Mouse (Mus musculus) embryonic facial prominence, embryonic 14.5 days (tissue): ENCODE data around the gene Tmem267. TPM values are rescaled to one million over a fixed set of nuclear protein-coding genes. Genes with fewer than 3 reads are reported as not detected.

Experiments used
- ATAC-seq: fragments of 200-750 bp; cut with Nextera tagmentation; 2 replicates; pipeline ENCODE4 v1.8.0; 2017; ENCODE audit warnings: low read depth, moderate number of reproducible peaks, moderate TSS enrichment
- DNase-seq: peaks from one replicate; pipeline ENCODE4 v3.0.0-alpha.2; 2015; ENCODE audit warnings: low spot score
- H3K27ac ChIP-seq: fragments of 300-500 bp; sonication (generic); replicated peaks from 2 replicates; pipeline ENCODE4 v1.5.1; 2014; ENCODE audit warnings: low read depth, mild to moderate bottlenecking, low read length, moderate library complexity
- H3K27me3 ChIP-seq: fragments of 300-500 bp; sonication (generic); replicated peaks from 2 replicates; pipeline ENCODE4 v1.6.1; 2014; ENCODE audit warnings: low read length; ENCODE audit not compliant: control insufficient read depth, insufficient read depth
- H3K36me3 ChIP-seq: fragments of 300-500 bp; sonication (generic); 2 replicates; pipeline ENCODE4 v1.6.1; 2014; ENCODE audit warnings: low read length, mixed read lengths; ENCODE audit not compliant: control insufficient read depth, insufficient read depth
- H3K4me1 ChIP-seq: fragments of 300-500 bp; sonication (generic); 2 replicates; pipeline ENCODE4 v1.6.1; 2014; ENCODE audit warnings: antibody characterized with exemption, low read length; ENCODE audit not compliant: control insufficient read depth, insufficient read depth
- H3K4me2 ChIP-seq: fragments of 300-500 bp; sonication (generic); 2 replicates; pipeline ENCODE4 v1.6.1; 2014; ENCODE audit warnings: low read depth, mild to moderate bottlenecking, low read length, moderate library complexity, mixed read lengths
- H3K4me3 ChIP-seq: fragments of 300-500 bp; sonication (generic); 2 replicates; pipeline ENCODE4 v1.5.1; 2014; ENCODE audit warnings: low read depth, mild to moderate bottlenecking, low read length
- H3K9ac ChIP-seq: fragments of 300-500 bp; sonication (generic); 2 replicates; pipeline ENCODE4 v1.6.1; 2014; ENCODE audit warnings: low read depth, mild to moderate bottlenecking, low read length, moderate library complexity, mixed read lengths
- H3K9me3 ChIP-seq: fragments of 300-500 bp; sonication (generic); 2 replicates; pipeline ENCODE4 v1.6.1; 2016; ENCODE audit warnings: low read length; ENCODE audit not compliant: control insufficient read depth
- WGBS: fragments of 180-500 bp; shearing (Covaris S2); extraction: QIAGEN DNeasy Blood & Tissue Kit; methylation state at CpG from one replicate; pipeline ENCODE4 v1.1.7; 2014; 5-methylcytosine and 5-hydroxymethylcytosine counted together
- polyA plus RNA-seq: library from polyadenylated mRNA; unstranded; fragments of >200 nt; fragmentation: Nextera tagmentation; extraction: Ambion mirVana; gene quantifications from 2 replicates; pipeline ENCODE4 v1.2.1, GENCODE M21; 2014

Tmem267 gene
- polyA plus RNA-seq, 1 experiment from 2014 or later = 1.5 TPM

GRCm38 (mm10) chr13:119635496-119635895, 147.7 kb downstream of the Tmem267 start:
- Histone ChIP-seq H3K9me3 (no peaks in the 10 kb centered on the region), H3K4me1 (no peaks in the 10 kb centered on the region), H3K36me3 (no peaks in the 10 kb centered on the region), H3K9ac (no peak overlapping the region), H3K4me2 (no peak overlapping the region), H3K27ac (no peak overlapping the region), H3K4me3 (no peak overlapping the region), H3K27me3 (no peaks in the 10 kb centered on the region)
- DNase-seq (no peak), ATAC-seq (no peak)
- 36% methylated on average over 2 of the region's 2 CpGs for WGBS

DNA sequence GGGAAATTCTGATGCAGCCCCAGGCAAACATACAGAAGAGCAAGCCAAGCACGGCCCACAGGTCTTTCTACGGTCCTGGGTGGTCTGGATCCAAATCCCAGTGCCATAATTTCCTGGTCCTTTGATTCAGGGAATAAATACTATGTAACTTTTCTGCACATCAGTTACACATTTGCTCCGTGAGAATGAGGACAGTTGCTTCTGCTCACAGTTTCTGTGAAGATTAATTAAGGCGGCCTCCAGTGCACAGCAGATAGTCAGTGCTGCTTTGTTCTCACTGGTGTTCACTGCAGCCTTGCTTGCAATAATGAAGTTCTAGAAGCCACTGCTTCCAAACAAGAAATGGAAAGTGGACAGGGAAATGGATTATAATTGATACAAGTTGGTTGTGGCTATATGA, 150.0 kb downstream of the Tmem267 start:
- Histone ChIP-seq H3K36me3 (no peaks in the 10 kb centered on the region), H3K4me2 (no peak overlapping the region), H3K27me3 (no peaks in the 10 kb centered on the region), H3K4me1 (no peaks in the 10 kb centered on the region), H3K9ac (no peak overlapping the region), H3K4me3 (no peak overlapping the region), H3K9me3 (no peaks in the 10 kb centered on the region), H3K27ac (no peak overlapping the region)
- DNase-seq = no peak
- 78% methylated on average over 4 of the region's 4 CpGs for WGBS
- no peak for ATAC-seq

- DNase-seq (no peak), ATAC-seq (no peak)
- Histone ChIP-seq H3K27ac (no peak overlapping the region), H3K27me3 (no peaks in the 10 kb centered on the region), H3K4me2 (no peak overlapping the region), H3K9me3 (no peaks in the 10 kb centered on the region), H3K4me3 (no peak overlapping the region), H3K36me3 (no peaks in the 10 kb centered on the region), H3K4me1 (no peaks in the 10 kb centered on the region), H3K9ac (no peak overlapping the region)
- WGBS = 82% methylated on average over 5 of the region's 5 CpGs
Measured at GRCm38 (mm10) chr13:119638449-119638848, 150.6 kb downstream of the Tmem267 start.

- no peak overlapping the region for H3K4me3 ChIP-seq
- no peaks in the 10 kb centered on the region for H3K36me3 ChIP-seq
- H3K4me1 ChIP-seq = no peaks in the 10 kb centered on the region
- no peaks in the 10 kb centered on the region for H3K27me3 ChIP-seq
- ATAC-seq = no peak
- 85% methylated on average over 5 of the region's 5 CpGs for WGBS
- no peak for DNase-seq
- H3K4me2 ChIP-seq = no peak overlapping the region
- no peaks in the 10 kb centered on the region for H3K9me3 ChIP-seq
- no peak overlapping the region for H3K9ac ChIP-seq
- no peak overlapping the region for H3K27ac ChIP-seq
Measured at GRCm38 (mm10) chr13:119639302-119639701, 151.5 kb downstream of the Tmem267 start.

DNA sequence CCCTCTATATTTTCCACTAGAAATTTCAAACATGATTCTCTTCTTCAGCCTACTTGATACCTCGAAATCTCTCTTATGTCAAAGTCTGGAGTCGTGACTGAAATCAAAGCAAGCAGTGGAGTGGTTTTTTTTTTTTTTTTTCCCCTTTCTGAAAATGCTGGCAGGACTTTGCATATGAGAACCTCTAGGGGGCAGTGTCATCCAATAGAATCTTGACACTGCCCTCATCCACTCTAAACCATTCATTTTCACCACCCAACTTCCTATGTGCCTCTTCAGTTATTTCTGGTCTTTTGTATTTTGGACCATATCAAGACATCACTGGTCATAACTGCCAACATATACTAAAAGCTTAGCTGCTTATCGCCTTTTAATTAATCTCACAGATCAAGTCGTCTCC, 152.7 kb downstream of the Tmem267 start:
- Histone ChIP-seq H3K9ac (no peak overlapping the region), H3K27me3 (no peaks in the 10 kb centered on the region), H3K9me3 (no peaks in the 10 kb centered on the region), H3K4me3 (no peak overlapping the region), H3K36me3 (no peaks in the 10 kb centered on the region), H3K4me2 (no peak overlapping the region), H3K4me1 (no peaks in the 10 kb centered on the region), H3K27ac (no peak overlapping the region)
- DNase-seq (peak; percentile 63), ATAC-seq (no peak)
- whole genome bisulfite sequencing = 35% methylated on average over 4 of the region's 4 CpGs

GRCm38 (mm10) chr13:119641145-119641544, 153.3 kb downstream of the Tmem267 start:
- Histone ChIP-seq H3K36me3 (no peaks in the 10 kb centered on the region), H3K9me3 (no peaks in the 10 kb centered on the region), H3K9ac (no peak overlapping the region), H3K27ac (no peak overlapping the region), H3K4me1 (no peaks in the 10 kb centered on the region), H3K4me3 (no peak overlapping the region), H3K4me2 (no peak overlapping the region), H3K27me3 (no peaks in the 10 kb centered on the region)
- WGBS = 73% methylated on average over 7 of the region's 7 CpGs
- ATAC-seq (no peak), DNase-seq (no peak)

DNA sequence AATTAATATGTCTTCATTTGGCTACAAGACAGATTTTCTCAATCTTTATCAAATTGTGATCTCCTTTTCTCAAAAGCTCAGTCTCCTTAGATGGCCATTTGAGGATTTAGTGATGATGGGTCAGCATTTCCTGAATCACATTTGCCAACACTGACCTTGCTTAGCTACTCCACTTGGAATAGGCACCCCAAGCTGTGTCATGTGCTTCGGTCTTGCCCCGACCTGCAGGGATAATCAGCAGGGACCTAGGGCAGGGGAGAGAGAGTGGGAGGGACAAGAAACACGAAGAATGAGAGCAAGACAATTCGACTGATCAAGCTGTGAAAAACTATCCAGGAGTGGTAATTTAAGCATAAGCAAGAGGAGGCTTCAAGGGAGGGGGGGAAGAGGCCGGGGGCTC, 156.9 kb downstream of the Tmem267 start:
- Histone ChIP-seq H3K36me3 (no peaks in the 10 kb centered on the region), H3K4me2 (no peak overlapping the region), H3K9ac (no peak overlapping the region), H3K27me3 (no peaks in the 10 kb centered on the region), H3K4me3 (no peak overlapping the region), H3K4me1 (no peaks in the 10 kb centered on the region), H3K27ac (no peak overlapping the region), H3K9me3 (no peaks in the 10 kb centered on the region)
- 60% methylated on average over 5 of the region's 5 CpGs for WGBS
- DNase-seq (no peak), ATAC-seq (no peak)

DNA sequence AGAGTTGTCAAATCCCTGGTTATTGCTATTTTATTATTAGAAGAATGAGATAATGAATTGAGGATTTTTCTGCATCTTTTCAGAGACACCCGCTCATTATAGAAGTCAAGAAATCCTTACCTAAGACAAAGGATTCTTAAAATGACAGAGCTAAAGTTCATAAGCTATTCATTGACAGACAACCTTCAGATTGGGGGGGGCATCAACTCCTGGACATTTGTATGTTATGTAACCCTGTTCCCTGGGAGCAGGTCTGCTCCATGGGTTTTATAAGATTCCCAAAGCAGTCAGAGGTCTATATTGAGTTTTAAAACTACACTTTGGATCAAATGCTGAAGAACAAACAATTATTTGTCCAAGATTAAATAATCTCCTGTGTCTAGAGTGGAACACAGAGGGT, 158.7 kb downstream of the Tmem267 start:
- Histone ChIP-seq H3K4me2 (no peak overlapping the region), H3K27ac (no peak overlapping the region), H3K27me3 (no peaks in the 10 kb centered on the region), H3K9me3 (no peaks in the 10 kb centered on the region), H3K36me3 (no peaks in the 10 kb centered on the region), H3K9ac (no peak overlapping the region), H3K4me3 (no peak overlapping the region), H3K4me1 (no peaks in the 10 kb centered on the region)
- DNase-seq (no peak), ATAC-seq (no peak)
- 83% methylated on average over 1 of the region's 1 CpGs for WGBS

GRCm38 (mm10) chr13:119648891-119649698, 161.3 kb downstream of the Tmem267 start:
- 61% methylated on average over 15 of the region's 15 CpGs for WGBS
- Histone ChIP-seq H3K27me3 (no peaks in the 10 kb centered on the region), H3K27ac (no peak overlapping the region), H3K4me3 (no peak overlapping the region), H3K4me2 (no peak overlapping the region), H3K36me3 (no peaks in the 10 kb centered on the region), H3K9ac (no peak overlapping the region), H3K4me1 (no peaks in the 10 kb centered on the region), H3K9me3 (no peaks in the 10 kb centered on the region)
- DNase-seq (peak; percentile 22), ATAC-seq (no peak)
